Comparison of ENCODE assay signal across 8 mouse cellular contexts in the genomic region with DNA sequence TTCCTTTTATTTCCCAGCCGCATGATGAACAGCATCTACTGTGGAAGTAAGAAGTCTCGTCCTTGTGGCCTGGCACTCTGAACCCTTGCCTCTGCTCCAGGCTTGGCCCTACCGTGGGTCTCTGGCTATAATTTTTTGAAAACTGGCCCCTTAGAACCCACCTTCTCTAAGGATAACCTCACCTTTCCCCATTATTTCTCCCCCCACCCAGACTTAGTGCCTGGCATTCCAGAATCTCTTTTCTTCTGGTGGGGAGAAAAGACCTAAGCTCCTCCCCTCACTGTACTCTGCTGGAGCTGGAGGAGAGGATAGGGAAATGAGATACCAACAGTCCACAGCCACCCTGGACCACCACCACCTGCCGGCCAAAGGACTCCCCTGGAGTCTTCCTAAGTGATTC. TPM values are rescaled to one million over a fixed set of nuclear protein-coding genes. Genes with fewer than 3 reads are reported as not detected.
DNase-seq lines count a peak whose midpoint lies in the region; ATAC-seq lines count a peak whose summit lies in the region.

No protein-coding gene starts in this region.

- WGBS in kidney, embryonic 15.5 days = 10% methylated on average over 4 of the region's 4 CpGs
- 10% methylated on average over 3 of the region's 4 CpGs for WGBS in hindbrain, embryonic 12.5 days
- WGBS in midbrain, embryonic 14.5 days = 14% methylated on average over 4 of the region's 4 CpGs

- H3K9ac ChIP-seq in kidney, embryonic 15.5 days = peak overlapping the region; percentile 39
- H3K9ac ChIP-seq in hindbrain, embryonic 12.5 days = peak overlapping the region; percentile 48
- H3K9ac ChIP-seq in midbrain, embryonic 14.5 days (replicated peaks; ENCODE audit: low read length) = peak overlapping the region; percentile 43; the same call in 1 of the 2 replicates

- H3K4me1 ChIP-seq in kidney, embryonic 15.5 days = peaks cover 36% of the 10 kb centered on the region
- H3K4me1 ChIP-seq in hindbrain, embryonic 12.5 days = peaks cover 27% of the 10 kb centered on the region
- H3K4me1 ChIP-seq in midbrain, embryonic 14.5 days (ENCODE audit: control insufficient read depth, insufficient read depth, low read length) = peaks cover 11% of the 10 kb centered on the region

- peak overlapping the region; percentile 48 for H3K4me3 ChIP-seq in kidney, embryonic 15.5 days (replicated peaks)
- peak overlapping the region; percentile 44 for H3K4me3 ChIP-seq in hindbrain, embryonic 12.5 days
- peak overlapping the region; percentile 45 for H3K4me3 ChIP-seq in midbrain, embryonic 14.5 days (replicated peaks; ENCODE audit: low read depth, low read length)

- peaks cover 16% of the 10 kb centered on the region for H3K36me3 ChIP-seq in kidney, embryonic 15.5 days
- 0 out of 2 replicates have a peak, but pooled peaks cover 6% of the 10 kb centered on the region for H3K36me3 ChIP-seq in hindbrain, embryonic 12.5 days
- no peaks in the 10 kb centered on the region for H3K36me3 ChIP-seq in midbrain, embryonic 14.5 days (ENCODE audit: control insufficient read depth, insufficient read depth, low read length)

- H3K27me3 ChIP-seq in kidney, embryonic 15.5 days = no peaks in the 10 kb centered on the region
- H3K27me3 ChIP-seq in hindbrain, embryonic 12.5 days = peaks cover 38% of the 10 kb centered on the region
- H3K27me3 ChIP-seq in midbrain, embryonic 14.5 days (ENCODE audit: control insufficient read depth, insufficient read depth, low read length) = peaks cover 18% of the 10 kb centered on the region

- no peak for ATAC-seq in kidney, embryonic 15.5 days (replicated peaks; ENCODE audit: low FRiP score)
- 0 out of 2 replicates have a peak, but pooled peaks have one; percentile 27 for ATAC-seq in hindbrain, embryonic 12.5 days (ENCODE audit: low FRiP score)
- ATAC-seq in midbrain, embryonic 14.5 days (ENCODE audit: low FRiP score, low TSS enrichment) = 0 out of 2 replicates have a peak, but pooled peaks have one; percentile 3

- no peak for DNase-seq in kidney, postnatal 14 days
- peak; percentile 65 for DNase-seq in brain, adult 2 months (ENCODE audit: low read depth, low spot score)
- DNase-seq in midbrain, embryonic 14.5 days = no peak
- no peak for DNase-seq in left cerebral cortex, postnatal 4 days
- no peak for DNase-seq in adrenal gland, postnatal 4 days (ENCODE audit: low spot score in 2 of 2)
- no peak for DNase-seq in gastrocnemius, postnatal 36 days

- H3K4me2 ChIP-seq in kidney, embryonic 15.5 days = peak overlapping the region; percentile 63
- H3K4me2 ChIP-seq in hindbrain, embryonic 12.5 days (replicated peaks) = peak overlapping the region; percentile 63
- H3K4me2 ChIP-seq in midbrain, embryonic 14.5 days (ENCODE audit: low read length) = peak overlapping the region; percentile 74

- H3K9me3 ChIP-seq in kidney, embryonic 15.5 days (replicated peaks) = no peaks in the 10 kb centered on the region
- H3K9me3 ChIP-seq in hindbrain, embryonic 12.5 days (replicated peaks) = no peaks in the 10 kb centered on the region
- H3K9me3 ChIP-seq in midbrain, embryonic 14.5 days (ENCODE audit: control insufficient read depth, low read length) = no peaks in the 10 kb centered on the region

- intact Hi-C loops in left cerebral cortex, postnatal 4 days (cut with DNase I) = loop anchor here (10.0 kb wide), 1 partner anchor 130 kb away; no protein-coding TSS in a partner anchor
- intact Hi-C loops in gastrocnemius, postnatal 36 days (cut with DNase I) = no loop called here

- H3K27ac ChIP-seq in kidney, embryonic 15.5 days = peak overlapping the region; percentile 24; the same call in 1 of the 2 replicates
- no peak overlapping the region for H3K27ac ChIP-seq in hindbrain, embryonic 12.5 days
- H3K27ac ChIP-seq in midbrain, embryonic 14.5 days (replicated peaks; ENCODE audit: low read depth, low read length) = no peak overlapping the region

RNA-seq across cellular contexts. Expression of gene Selenom, which starts 0.7 kb away (rescaled TPM):
- 105 and 112 TPM in 2 replicates for polyA plus RNA-seq in kidney, embryonic 15.5 days (2015; fragmentation: Nextera tagmentation; extraction: Ambion mirVana)
- 78.0 and 83.6 TPM in 2 replicates for polyA plus RNA-seq in hindbrain, embryonic 12.5 days (2016; fragmentation: Nextera tagmentation; extraction: Ambion mirVana)
- polyA plus RNA-seq in midbrain, embryonic 14.5 days (2014; fragmentation: Nextera tagmentation; extraction: Ambion mirVana) = 48.5 and 76.5 TPM in 2 replicates
- total RNA-seq in left cerebral cortex, postnatal 4 days (2021) = 100 to 1,000 TPM; 163 to 165 TPM
- 10 to 100 TPM; 50.1 to 58.0 TPM for total RNA-seq in adrenal gland, postnatal 4 days (2021)
- 10 to 100 TPM; 13.2 to 14.9 TPM for total RNA-seq in gastrocnemius, postnatal 36 days (2021)

RNA-seq across cellular contexts. Expression of gene Inpp5j, which starts 10.6 kb away (rescaled TPM):
- polyA plus RNA-seq in kidney, embryonic 15.5 days (2015; fragmentation: Nextera tagmentation; extraction: Ambion mirVana) = 1.4 and 2.0 TPM in 2 replicates
- 0.73 and 1.2 TPM in 2 replicates for polyA plus RNA-seq in hindbrain, embryonic 12.5 days (2016; fragmentation: Nextera tagmentation; extraction: Ambion mirVana)
- 3.2 and 4.7 TPM in 2 replicates for polyA plus RNA-seq in midbrain, embryonic 14.5 days (2014; fragmentation: Nextera tagmentation; extraction: Ambion mirVana)
- 10 to 100 TPM; 15.5 to 20.3 TPM for total RNA-seq in left cerebral cortex, postnatal 4 days (2021)
- total RNA-seq in adrenal gland, postnatal 4 days (2021) = 1 to 10 TPM; 1.8 to 2.2 TPM
- 1 to 10 TPM; 3.4 to 4.1 TPM for total RNA-seq in gastrocnemius, postnatal 36 days (2021)

RNA-seq across cellular contexts. Expression of gene Smtn, which starts 25.2 kb away (rescaled TPM):
- polyA plus RNA-seq in kidney, embryonic 15.5 days (2015; fragmentation: Nextera tagmentation; extraction: Ambion mirVana) = 89.1 and 110 TPM in 2 replicates
- 42.2 TPM in 2 replicates for polyA plus RNA-seq in hindbrain, embryonic 12.5 days (2016; fragmentation: Nextera tagmentation; extraction: Ambion mirVana)
- polyA plus RNA-seq in midbrain, embryonic 14.5 days (2014; fragmentation: Nextera tagmentation; extraction: Ambion mirVana) = 7.2 and 12.8 TPM in 2 replicates
- 10 to 100 TPM; 15.0 to 17.6 TPM for total RNA-seq in left cerebral cortex, postnatal 4 days (2021)
- 10 to 100 TPM; 72.9 to 75.1 TPM for total RNA-seq in adrenal gland, postnatal 4 days (2021)
- total RNA-seq in gastrocnemius, postnatal 36 days (2021) = 10 to 100 TPM; 71.9 to 78.7 TPM

RNA-seq across cellular contexts. Expression of gene Pla2g3, which starts 27.1 kb away (rescaled TPM):
- 0.44 and 0.60 TPM in 2 replicates for polyA plus RNA-seq in kidney, embryonic 15.5 days (2015; fragmentation: Nextera tagmentation; extraction: Ambion mirVana)
- polyA plus RNA-seq in hindbrain, embryonic 12.5 days (2016; fragmentation: Nextera tagmentation; extraction: Ambion mirVana) = 0.81 and 1.2 TPM in 2 replicates
- polyA plus RNA-seq in midbrain, embryonic 14.5 days (2014; fragmentation: Nextera tagmentation; extraction: Ambion mirVana) = 0.59 and 0.72 TPM in 2 replicates
- 10 to 100 TPM; 14.6 to 15.4 TPM for total RNA-seq in left cerebral cortex, postnatal 4 days (2021)
- under 1 TPM; 0.20 to 0.22 TPM for total RNA-seq in adrenal gland, postnatal 4 days (2021)
- total RNA-seq in gastrocnemius, postnatal 36 days (2021) = under 1 TPM in 1 of 2 experiments, not detected in 1; 0.10 TPM
